Mouse (Mus musculus): Measurements from ENCODE around the gene Mlh3.

DNA sequence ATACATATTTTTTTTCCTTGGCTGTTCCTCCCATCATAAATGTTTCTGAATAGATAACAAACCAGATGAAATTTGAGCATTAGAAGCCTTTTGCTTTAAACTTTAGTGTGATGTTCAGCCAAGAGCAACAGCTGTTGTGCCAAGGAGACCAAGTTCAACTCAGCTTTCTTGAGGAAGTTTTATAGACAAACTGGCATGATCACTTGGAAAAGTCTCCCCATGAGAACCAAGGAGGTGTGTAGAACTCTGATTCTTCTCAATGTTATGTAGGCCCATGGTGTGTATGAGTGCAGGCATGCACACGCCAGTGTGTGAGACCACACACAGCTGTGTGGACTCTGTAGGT is 28.4 kb upstream of the Mlh3 start:
- TF ChIP-seq CTCF (IDR thresholded peaks at IDR 0.05; ENCODE audit: control insufficient read depth, insufficient read depth, insufficient read length), result no peak
- TF ChIP-seq USF1 (IDR thresholded peaks at IDR 0.05; ENCODE audit: low read depth), result no peak
- TF ChIP-seq MAX (IDR thresholded peaks at IDR 0.05), result no peak
- TF ChIP-seq MYOD1 (IDR thresholded peaks at IDR 0.05; ENCODE audit: control insufficient read depth, insufficient read length, low read depth), result no peak
- no peak for TF ChIP-seq FOSL1 (IDR thresholded peaks at IDR 0.05; ENCODE audit: insufficient read depth, low read length, poor library complexity, severe bottlenecking)
- TF ChIP-seq CEBPB (IDR thresholded peaks at IDR 0.05; ENCODE audit: low read depth), result no peak
